Mouse (Mus musculus): ENCODE measurements at regions not wholly inside any gene's neighbourhood (a gene's known extent, or its start where the extent isn't known, plus 50 kb on each side); places are given as distances from the start of the nearest gene placed in this dataset.
"Not testable (repeated sequence)": the region's sequence is repeated elsewhere in the genome, so short reads cannot be mapped to it uniquely, and the experiment has no call there.

DNA sequence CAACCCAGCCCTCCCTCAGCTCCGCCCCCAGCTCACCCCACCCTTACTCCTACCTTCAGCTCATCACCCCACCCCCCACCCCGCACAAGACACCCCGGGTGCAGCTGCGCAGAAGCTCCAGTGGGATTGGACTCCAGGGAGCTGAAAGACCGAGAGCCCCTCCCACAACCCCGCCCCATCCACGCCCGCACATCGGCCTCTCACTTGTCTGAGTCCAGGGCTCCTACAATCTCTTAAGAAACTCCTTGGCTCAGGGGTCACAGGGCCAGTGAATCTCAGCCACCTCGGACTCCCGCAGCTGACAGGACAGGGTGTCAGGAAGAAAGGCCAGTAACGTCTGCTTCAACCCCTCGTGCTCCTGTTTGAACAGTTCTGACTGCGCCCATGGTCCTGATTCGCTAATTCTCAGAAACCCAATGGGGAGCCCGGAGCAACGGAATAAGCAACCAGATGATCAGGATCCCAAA lies 120.7 kb downstream of the Map1s start:
- not testable (repeated sequence) for DNase-seq (ENCODE audit: low spot score); H3K27ac ChIP-seq (ENCODE audit: low read depth, low read length); H3K27me3 ChIP-seq (replicated peaks; ENCODE audit: control insufficient read depth, insufficient read depth, low read length); H3K36me3 ChIP-seq (ENCODE audit: control insufficient read depth, insufficient read depth, low read length); H3K9me3 ChIP-seq (replicated peaks; ENCODE audit: control insufficient read depth, low read length); H3K4me3 ChIP-seq (ENCODE audit: low read depth, low read length); H3K4me1 ChIP-seq (ENCODE audit: control insufficient read depth, insufficient read depth, low read length); H3K9ac ChIP-seq (ENCODE audit: low read length)
- peak; percentile 69 for ATAC-seq
- WGBS = 5% methylated on average over 17 of the region's 17 CpGs
- H3K4me2 ChIP-seq (ENCODE audit: low read length) = peak overlapping the region; percentile 36

DNA sequence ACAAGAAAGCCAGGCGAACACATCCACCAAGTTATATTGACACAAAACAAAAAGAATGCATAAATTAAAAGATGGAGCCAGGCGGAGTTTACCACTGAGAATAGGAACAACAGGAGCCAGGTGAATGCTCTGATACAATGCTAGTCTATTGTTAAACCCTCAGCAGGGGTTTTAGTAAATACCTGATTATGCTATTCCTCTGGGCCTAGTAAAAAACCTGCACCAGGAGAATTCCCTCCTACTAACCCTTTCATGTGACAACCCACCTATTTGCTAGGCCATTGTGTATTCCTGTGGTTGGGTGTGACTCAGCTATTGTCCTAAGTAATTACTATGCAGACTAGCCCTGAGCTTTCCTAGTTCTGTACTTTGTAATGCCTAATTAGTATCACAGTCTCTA lies 122.8 kb downstream of the Map1s start:
- not testable (repeated sequence) for H3K4me3 ChIP-seq (ENCODE audit: low read depth, low read length); H3K9me3 ChIP-seq (replicated peaks; ENCODE audit: control insufficient read depth, low read length); DNase-seq (ENCODE audit: low spot score); ATAC-seq; H3K4me2 ChIP-seq (ENCODE audit: low read length); H3K27me3 ChIP-seq (replicated peaks; ENCODE audit: control insufficient read depth, insufficient read depth, low read length); H3K4me1 ChIP-seq (ENCODE audit: control insufficient read depth, insufficient read depth, low read length); H3K27ac ChIP-seq (ENCODE audit: low read depth, low read length); H3K36me3 ChIP-seq (ENCODE audit: control insufficient read depth, insufficient read depth, low read length); H3K9ac ChIP-seq (ENCODE audit: low read length)
- 69% methylated on average over 2 of the region's 2 CpGs for WGBS
